Mouse (Mus musculus): ENCODE results near the gene Osbpl2.

- TF ChIP-seq CTCF (IDR thresholded peaks at IDR 0.05; ENCODE audit: low read depth, low read length) (no peak), POLR2A (IDR thresholded peaks at IDR 0.05; ENCODE audit: extremely low read depth, insufficient read depth, low read length) (no peak)
Observed at GRCm38 (mm10) chr2:180108285-180108684, 10.8 kb upstream of the Osbpl2 start.

Data from liver, adult 2 months (tissue).